Mouse (Mus musculus) kidney, embryonic 15.5 days (tissue): ENCODE data around the gene Il15. TPM values are rescaled to one million over a fixed set of nuclear protein-coding genes. Genes with fewer than 3 reads are reported as not detected.

Experiments used
- ATAC-seq: fragments of 200-750 bp; cut with Nextera tagmentation; replicated peaks from 2 replicates; pipeline ENCODE4 v1.8.0; 2017; ENCODE audit warnings: moderate TSS enrichment; ENCODE audit not compliant: low FRiP score
- H3K27ac ChIP-seq: fragments of 300-500 bp; sonication (generic); 2 replicates; pipeline ENCODE4 v1.5.1; 2015; ENCODE audit warnings: mild to moderate bottlenecking, inconsistent platforms
- H3K27me3 ChIP-seq: fragments of 300-500 bp; sonication (generic); 2 replicates; pipeline ENCODE4 v1.6.1; 2015; ENCODE audit warnings: inconsistent platforms
- H3K36me3 ChIP-seq: fragments of 300-500 bp; sonication (generic); 2 replicates; pipeline ENCODE4 v1.6.1; 2015; ENCODE audit warnings: inconsistent platforms
- H3K4me1 ChIP-seq: fragments of 300-500 bp; sonication (generic); 2 replicates; pipeline ENCODE4 v1.6.1; 2015; ENCODE audit warnings: inconsistent platforms
- H3K4me2 ChIP-seq: fragments of 300-500 bp; sonication (generic); 2 replicates; pipeline ENCODE4 v1.6.1; 2015; ENCODE audit warnings: moderate library complexity, mild to moderate bottlenecking, inconsistent platforms
- H3K4me3 ChIP-seq: fragments of 300-500 bp; sonication (generic); replicated peaks from 2 replicates; pipeline ENCODE4 v1.5.1; 2015; ENCODE audit warnings: mild to moderate bottlenecking, inconsistent platforms
- H3K9ac ChIP-seq: fragments of 300-500 bp; sonication (generic); 2 replicates; pipeline ENCODE4 v1.6.1; 2015; ENCODE audit warnings: mild to moderate bottlenecking, inconsistent platforms
- H3K9me3 ChIP-seq: fragments of 300-500 bp; sonication (generic); replicated peaks from 2 replicates; pipeline ENCODE4 v1.6.1; 2016; ENCODE audit warnings: inconsistent platforms
- WGBS: fragments of 180-500 bp; shearing (Covaris S2); methylation state at CpG from one replicate; pipeline ENCODE4 v1.1.7; 2015; ENCODE audit warnings: mixed read lengths; 5-methylcytosine and 5-hydroxymethylcytosine counted together
- polyA plus RNA-seq: library from polyadenylated mRNA; unstranded; fragments of >200 nt; fragmentation: Nextera tagmentation; extraction: Ambion mirVana; gene quantifications from 2 replicates; pipeline ENCODE4 v1.2.1, GENCODE M21; 2015

Gene Il15
- polyA plus RNA-seq, 1 experiment from 2014 or later, result 6.4 TPM

GRCm38 (mm10) chr8:82281995-82282394 lies 121.0 kb downstream of the Il15 start:
- H3K27ac ChIP-seq, result no peak overlapping the region
- H3K4me1 ChIP-seq, result no peaks in the 10 kb centered on the region
- H3K4me2 ChIP-seq, result no peak overlapping the region
- no peak overlapping the region for H3K4me3 ChIP-seq
- H3K9me3 ChIP-seq, result no peaks in the 10 kb centered on the region
- WGBS, result 83% methylated on average over 5 of the region's 5 CpGs
- no peaks in the 10 kb centered on the region for H3K27me3 ChIP-seq
- H3K9ac ChIP-seq, result no peak overlapping the region
- no peak for ATAC-seq
- H3K36me3 ChIP-seq, result no peaks in the 10 kb centered on the region
